Mouse (Mus musculus) G1E (cell line): ENCODE measurements around the gene Mtx3.

ENCODE experiments used
- CTCF ChIP-seq: IDR thresholded peaks from 2 replicates; pipeline ENCODE4 v1.5.1; 2012; ENCODE audit warnings: low read depth, low read length, inconsistent platforms, mixed read lengths
- GATA1 ChIP-seq: IDR thresholded peaks from 2 replicates; pipeline ENCODE4 v1.6.1; 2012; ENCODE audit warnings: borderline replicate concordance, low read length, inconsistent platforms, mixed read lengths
- TAL1 ChIP-seq: conservative IDR thresholded peaks from 2 replicates; pipeline ENCODE4 v1.6.1; 2012; ENCODE audit warnings: low read depth, low read length, inconsistent platforms, mixed read lengths

- no peak for TF ChIP-seq CTCF
- no peak for TF ChIP-seq TAL1
- TF ChIP-seq GATA1 = no peak
These were observed at the start of gene Mtx3 for GRCm38 (mm10) chr13:92844586-92845221.
